In genomic region chr1:54925451-54925934, GRCm38 (mm10) we compare ENCODE assay signal across 8 mouse cellular contexts. TPM values are rescaled to one million over a fixed set of nuclear protein-coding genes. Genes with fewer than 3 reads are reported as not detected.
DNase-seq lines count a peak whose midpoint lies in the region; ATAC-seq and TF ChIP-seq lines count a peak whose summit lies in the region.

No protein-coding gene starts in this region.

- H3K9me3 ChIP-seq in kidney, embryonic 14.5 days (ENCODE audit: control insufficient read depth, low read length): no peaks in the 10 kb centered on the region

- peak; percentile 19 to 23 for DNase-seq in left cerebral cortex, adult 2 months (ENCODE audit: extremely low spot score in 1 of 2, low spot score in 2 of 2)
- DNase-seq in left cerebral cortex, adult 11 months (ENCODE audit: low spot score): no peak
- peak; percentile 32 for DNase-seq in brain, adult 2 months (ENCODE audit: low read depth, low spot score)
- DNase-seq in heart, adult 2 months: peak; percentile 61 to 73
- peak; percentile 42 for DNase-seq in lung, postnatal 10 days
- DNase-seq in natural killer cell, adult 2 months (ENCODE audit: low spot score in 2 of 2): no peak

- H3K79me2 ChIP-seq in heart, adult 2 months (replicated peaks; ENCODE audit: control insufficient read depth, insufficient read depth, low read length): peaks cover 5% of the 10 kb centered on the region

- intact Hi-C loops in left cerebral cortex, adult 2 months (cut with DNase I): loop anchor here (2.0 to 5.0 kb wide), 2 partner anchors 168 to 259 kb away; no protein-coding TSS in a partner anchor
- intact Hi-C loops in heart, adult 2 months (cut with DNase I): no loop called here

- peak overlapping the region; percentile 100 for H3K9ac ChIP-seq in heart, adult 2 months (ENCODE audit: low read depth, low read length)
- peak overlapping the region; percentile 81 for H3K9ac ChIP-seq in kidney, embryonic 14.5 days (ENCODE audit: low read depth, low read length)

- peak; percentile 62; the same call in 1 of the 2 replicates for ATAC-seq in kidney, embryonic 14.5 days (ENCODE audit: low FRiP score, low TSS enrichment)

- peak overlapping the region; percentile 58 for H3K4me2 ChIP-seq in kidney, embryonic 14.5 days (replicated peaks; ENCODE audit: low read depth, low read length)

- H3K27me3 ChIP-seq in heart, adult 2 months (ENCODE audit: control insufficient read depth, insufficient read depth, low read length): no peaks in the 10 kb centered on the region
- no peaks in the 10 kb centered on the region for H3K27me3 ChIP-seq in kidney, embryonic 14.5 days (ENCODE audit: control insufficient read depth, insufficient read depth, low read length)

- no peak for TF ChIP-seq POLR2A in heart, adult 2 months (IDR thresholded peaks at IDR 0.05; ENCODE audit: insufficient read depth, low read depth, low read length)
- TF ChIP-seq POLR2A in olfactory bulb, adult 2 months (IDR thresholded peaks at IDR 0.05; ENCODE audit: insufficient read depth, low read depth, low read length): no peak

- no peak for TF ChIP-seq CTCF in left cerebral cortex, adult 2 months (IDR thresholded peaks at IDR 0.05)
- no peak for TF ChIP-seq CTCF in heart, adult 2 months (IDR thresholded peaks at IDR 0.05)
- no peak for TF ChIP-seq CTCF in olfactory bulb, adult 2 months (IDR thresholded peaks at IDR 0.05; ENCODE audit: insufficient read depth, low read depth, low read length)

- H3K4me1 ChIP-seq in heart, adult 2 months (ENCODE audit: control insufficient read depth, insufficient read depth, low read length): peaks cover 7% of the 10 kb centered on the region
- 0 out of 2 replicates have a peak, but pooled peaks cover 3% of the 10 kb centered on the region for H3K4me1 ChIP-seq in kidney, embryonic 14.5 days (ENCODE audit: control insufficient read depth, insufficient read depth, low read length)
- H3K4me1 ChIP-seq in olfactory bulb, adult 2 months (ENCODE audit: control insufficient read depth, insufficient read depth, low read length): peaks cover 10% of the 10 kb centered on the region

- no peak for TF ChIP-seq EP300 in heart, adult 2 months (IDR thresholded peaks at IDR 0.05; ENCODE audit: insufficient read depth, low read depth, low read length)

- H3K36me3 ChIP-seq in heart, adult 2 months (ENCODE audit: control insufficient read depth, insufficient read depth, low read length): peaks cover 3% of the 10 kb centered on the region; the same call in 1 of the 2 replicates
- no peaks in the 10 kb centered on the region for H3K36me3 ChIP-seq in kidney, embryonic 14.5 days (ENCODE audit: control insufficient read depth, insufficient read depth, low read length)

- H3K27ac ChIP-seq in left cerebral cortex, adult 2 months: peak overlapping the region; percentile 84
- H3K27ac ChIP-seq in heart, adult 2 months: peak overlapping the region; percentile 88
- H3K27ac ChIP-seq in kidney, embryonic 14.5 days (ENCODE audit: low read depth, low read length): no peak overlapping the region
- peak overlapping the region; percentile 19; the same call in 1 of the 2 replicates for H3K27ac ChIP-seq in olfactory bulb, adult 2 months (ENCODE audit: insufficient read depth, low read depth, low read length)

- 3% methylated on average over 30 of the region's 30 CpGs for WGBS in heart, adult 2 months
- WGBS in kidney, embryonic 14.5 days: 2% methylated on average over 27 of the region's 30 CpGs
- WGBS in olfactory bulb, adult 2 months: 2% methylated on average over 30 of the region's 30 CpGs

- peak overlapping the region; percentile 94 for H3K4me3 ChIP-seq in left cerebral cortex, adult 2 months
- peak overlapping the region; percentile 90 for H3K4me3 ChIP-seq in heart, adult 2 months
- peak overlapping the region; percentile 75 for H3K4me3 ChIP-seq in kidney, embryonic 14.5 days (ENCODE audit: low read length)
- peak overlapping the region; percentile 87 for H3K4me3 ChIP-seq in olfactory bulb, adult 2 months (ENCODE audit: insufficient read depth, low read depth, low read length)

RNA-seq across cellular contexts. Expression of gene Ankrd44, which starts 0.7 kb away (rescaled TPM):
- total RNA-seq in left cerebral cortex, adult 2 months (2021): 10 to 100 TPM; 19.9 to 23.5 TPM
- 10 to 100 TPM; 10.2 to 10.7 TPM for total RNA-seq in heart, adult 2 months (2021)
- 10.2 and 14.8 TPM in 2 replicates for polyA plus RNA-seq in heart, adult 2 months (2012; rRNA removed)
- polyA plus RNA-seq in kidney, embryonic 14.5 days (2014; fragmentation: Nextera tagmentation; extraction: Ambion mirVana): 5.3 and 9.0 TPM in 2 replicates
- not detected in 2 replicates for polyA plus RNA-seq in olfactory bulb, adult 2 months (2012; ENCODE audit: insufficient read depth, insufficient read length, low replicate concordance, missing spikeins)

Comparison
In these comparisons a context has a peak if more than half of its experiments do, and no peak if none do; other contexts are left out.
1. DNase-seq: peak in left cerebral cortex, adult 2 months (2 of 2), brain, adult 2 months (single experiment), heart, adult 2 months (2 of 2) and lung, postnatal 10 days (single experiment); none in left cerebral cortex, adult 11 months (single experiment) and natural killer cell, adult 2 months (0 of 2).
2. Peak in every context shown above with its lines, with median percentiles within 50 percentile points of each other: H3K4me3 ChIP-seq.